Mouse (Mus musculus) adrenal gland, postnatal 25 days (tissue): ENCODE results near the gene Kremen2. TPM values are rescaled to one million over a fixed set of nuclear protein-coding genes. Genes with fewer than 3 reads are reported as not detected.

ENCODE experiments used
- DNase-seq: peaks from one replicate; pipeline ENCODE4 v3.0.0; 2021; ENCODE audit warnings: mixed read lengths
- total RNA-seq: library from RNA; stranded (reverse); gene quantifications from 2 replicates; pipeline ENCODE4 v1.2.3, GENCODE M21; 2021

The Kremen2 gene
- total RNA-seq, 1 experiment from 2014 or later, result not detected

- DNase-seq, result no peak
Observed at GRCm38 (mm10) chr17:23758801-23759200, 13.2 kb upstream of the Kremen2 start.

DNA sequence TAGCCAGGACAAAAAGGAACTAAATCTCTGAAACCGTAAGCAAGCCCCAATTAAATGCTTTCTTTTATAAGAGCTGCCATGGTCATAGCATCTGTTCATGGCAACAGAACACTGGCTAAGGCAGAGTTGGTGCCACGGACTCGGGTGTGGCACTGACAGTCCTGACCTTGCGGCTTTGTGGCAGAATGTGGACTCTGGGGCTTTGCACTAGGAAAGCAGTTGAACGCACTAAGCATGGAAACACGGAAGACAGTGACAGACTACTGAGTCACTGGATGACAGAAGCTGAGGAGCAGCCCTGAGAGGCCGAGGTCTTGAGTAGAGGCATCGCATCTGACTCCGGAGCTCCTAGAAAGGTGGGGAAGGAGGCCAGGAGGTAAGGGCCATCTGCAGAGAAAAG lies 11.9 kb upstream of the Kremen2 start:
- no peak for DNase-seq

DNA sequence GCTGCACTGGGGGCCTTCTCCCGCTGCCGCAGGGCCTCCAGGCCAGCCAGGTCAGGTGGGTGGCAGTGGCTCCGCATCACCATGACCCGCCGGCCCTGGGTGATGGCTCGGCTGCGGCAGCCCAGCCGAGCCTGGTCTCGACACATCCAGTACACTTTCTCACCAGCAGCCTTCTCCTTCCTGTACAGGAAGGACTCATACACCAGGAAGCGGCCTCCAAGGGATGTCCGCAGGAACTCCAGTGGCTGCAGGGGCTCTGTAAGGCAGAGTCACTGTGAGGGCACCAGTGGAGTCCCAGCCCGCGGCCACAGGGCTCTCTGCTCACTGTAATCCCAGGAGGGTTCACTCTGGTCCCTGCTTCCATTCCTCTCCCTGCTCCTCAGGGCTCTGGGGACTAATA lies 10.1 kb upstream of the Kremen2 start:
- no peak for DNase-seq

DNA sequence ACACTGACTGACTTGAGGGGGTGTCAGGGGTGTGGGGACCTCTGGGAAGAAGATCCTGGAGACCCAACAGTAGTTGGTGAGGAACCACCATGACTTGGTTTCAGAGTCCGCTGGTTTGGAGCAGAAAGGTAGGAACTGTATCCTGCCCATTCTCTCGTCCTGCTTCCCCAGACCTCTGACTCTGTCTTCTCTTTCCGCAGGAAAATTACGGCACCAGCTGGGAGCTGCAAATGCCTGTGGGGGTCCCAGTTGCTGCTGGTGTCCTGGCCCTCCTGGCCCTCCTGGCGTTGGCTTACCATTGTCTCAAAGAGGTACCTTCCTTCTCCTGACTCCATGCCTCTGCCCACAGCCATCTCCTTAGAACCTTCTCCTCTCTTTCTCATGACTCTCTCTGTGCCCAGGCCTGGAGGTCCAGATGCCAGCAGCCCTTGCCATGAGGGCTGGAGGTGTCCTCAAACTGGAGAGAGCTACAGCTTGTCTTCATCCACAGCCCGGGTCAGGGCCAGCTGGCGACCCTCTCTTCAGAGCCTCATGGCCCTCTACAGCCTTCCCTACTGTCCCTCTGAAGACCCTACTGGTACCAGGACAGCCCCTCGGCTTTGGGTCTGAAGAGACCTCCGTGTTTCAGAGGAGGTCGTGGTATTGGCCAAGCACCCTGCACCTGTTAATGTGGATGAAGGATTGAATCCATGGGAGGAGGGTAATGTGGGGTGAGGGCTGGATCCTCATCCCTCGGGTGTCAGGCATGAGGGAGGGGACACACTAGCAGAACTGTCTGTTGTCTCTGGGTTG lies 4.0 kb upstream of the Kremen2 start:
- no peak for DNase-seq

DNA sequence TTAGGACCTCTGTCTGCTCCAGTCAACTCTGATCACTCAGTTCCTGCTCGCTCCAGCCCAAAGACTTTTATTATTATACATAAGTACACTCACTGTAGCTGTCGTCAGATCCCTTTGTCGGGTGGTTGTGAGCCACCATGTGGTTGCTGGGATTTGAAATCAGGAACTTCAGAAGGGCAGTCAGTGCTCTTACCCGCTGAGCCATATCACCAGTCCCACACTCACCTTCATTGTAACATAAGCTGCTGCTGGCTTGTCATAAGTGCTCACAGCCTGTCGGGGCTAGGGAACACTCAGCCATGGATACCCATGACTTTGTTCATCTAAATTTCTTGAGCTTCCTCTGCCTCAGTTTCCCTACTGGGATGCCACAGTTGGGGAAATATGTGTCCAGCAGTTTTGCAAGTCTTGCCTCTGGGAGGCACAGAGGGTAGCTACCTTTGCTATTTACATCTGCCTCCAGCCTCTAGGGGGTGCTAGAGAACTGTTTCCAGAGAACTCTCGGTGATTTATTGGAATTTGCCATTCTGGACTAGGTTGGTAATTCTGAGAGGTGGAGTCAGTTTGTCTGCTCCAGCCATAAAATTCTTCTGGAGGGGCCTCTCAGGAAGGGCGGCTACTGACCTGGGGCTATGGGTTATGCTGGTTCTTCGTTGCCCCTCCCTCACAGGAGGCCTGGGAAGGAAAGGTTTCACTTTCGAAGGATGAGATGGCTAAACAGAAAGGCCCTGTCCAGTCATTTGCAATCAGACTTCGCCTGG lies 3.2 kb upstream of the Kremen2 start:
- DNase-seq, result peak; percentile 38

DNA sequence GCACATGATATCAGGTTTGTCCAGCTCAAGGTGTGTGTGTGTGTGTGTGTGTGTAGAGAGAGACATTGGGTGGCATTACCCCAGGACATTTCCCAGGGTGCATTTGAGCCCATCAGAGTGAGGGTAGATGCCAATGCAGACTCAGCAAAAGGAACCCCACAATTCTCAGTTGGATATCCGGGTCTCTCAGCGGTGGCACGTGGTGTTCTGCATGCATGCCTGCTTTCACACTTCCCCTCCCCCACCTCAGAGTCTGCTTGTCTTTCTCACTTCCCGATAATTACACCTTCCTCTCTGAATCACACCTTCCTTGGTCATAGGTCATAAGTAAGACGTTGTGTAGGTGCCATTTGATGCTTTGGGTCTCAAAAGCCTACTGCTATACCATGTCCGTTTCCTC lies 2.4 kb upstream of the Kremen2 start:
- DNase-seq, result no peak

- no peak for DNase-seq
Observed at GRCm38 (mm10) chr17:23747471-23747870, 1.8 kb upstream of the Kremen2 start.

DNA sequence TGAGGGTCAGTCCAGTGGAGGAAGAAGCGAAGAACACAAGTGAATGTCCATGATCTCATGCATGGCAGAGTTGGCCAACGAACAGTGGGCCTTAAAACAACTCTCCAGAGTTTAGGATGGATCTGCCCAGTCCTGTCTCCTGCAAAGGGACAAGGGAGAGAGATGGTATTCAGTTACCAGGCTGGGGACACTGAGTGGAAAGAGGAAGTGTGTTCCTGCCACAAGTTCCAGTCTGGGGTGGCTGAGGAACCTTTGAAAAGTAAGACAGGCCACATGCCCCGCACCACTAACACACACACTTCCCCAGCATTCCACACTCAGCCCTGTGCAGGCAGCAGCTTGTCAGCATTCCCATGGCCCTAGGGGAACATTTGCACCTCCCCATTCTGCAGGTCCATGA lies 1.1 kb upstream of the Kremen2 start:
- DNase-seq, result no peak

DNA sequence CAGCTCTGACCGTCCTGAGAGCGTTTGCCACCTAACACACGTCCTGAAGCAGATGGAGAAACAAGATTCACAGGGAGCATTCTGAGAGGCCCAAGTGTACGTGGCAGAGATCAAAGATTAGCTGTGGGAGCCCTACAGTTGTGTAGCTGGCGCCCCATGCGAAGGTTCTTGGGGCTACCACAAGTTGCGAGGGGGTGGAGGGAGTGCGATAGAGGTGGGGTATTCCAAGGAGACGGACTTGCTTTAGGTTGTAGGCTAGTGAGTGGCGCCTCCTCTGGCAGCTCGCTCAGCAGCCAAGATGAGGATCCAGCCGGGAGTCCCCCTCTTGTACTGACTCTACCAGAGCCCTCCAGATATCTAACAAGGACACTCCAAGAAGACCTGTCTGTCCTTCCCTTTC lies 678 bp upstream of the Kremen2 start:
- DNase-seq, result no peak

DNA sequence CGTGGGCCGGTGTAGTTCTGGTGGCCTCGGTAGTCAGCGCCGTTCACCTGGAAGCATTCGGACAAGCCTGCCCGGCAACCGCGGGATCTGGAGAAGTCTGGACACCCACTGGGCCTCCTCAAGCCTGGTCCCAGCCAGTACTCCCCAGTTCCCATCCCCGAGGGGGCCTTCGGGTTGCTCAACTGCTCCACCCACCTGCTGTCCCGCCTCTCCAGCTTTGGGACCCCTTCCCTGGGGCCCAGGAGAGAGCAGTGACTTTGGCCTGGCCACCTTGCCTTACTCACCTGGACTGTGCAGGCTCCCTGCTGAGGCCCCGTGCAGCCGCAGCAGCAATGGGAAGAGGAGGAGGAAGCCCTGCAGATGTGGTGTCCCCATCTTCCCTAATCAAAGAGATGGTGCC lies 982 bp downstream of the Kremen2 start:
- DNase-seq, result no peak

DNA sequence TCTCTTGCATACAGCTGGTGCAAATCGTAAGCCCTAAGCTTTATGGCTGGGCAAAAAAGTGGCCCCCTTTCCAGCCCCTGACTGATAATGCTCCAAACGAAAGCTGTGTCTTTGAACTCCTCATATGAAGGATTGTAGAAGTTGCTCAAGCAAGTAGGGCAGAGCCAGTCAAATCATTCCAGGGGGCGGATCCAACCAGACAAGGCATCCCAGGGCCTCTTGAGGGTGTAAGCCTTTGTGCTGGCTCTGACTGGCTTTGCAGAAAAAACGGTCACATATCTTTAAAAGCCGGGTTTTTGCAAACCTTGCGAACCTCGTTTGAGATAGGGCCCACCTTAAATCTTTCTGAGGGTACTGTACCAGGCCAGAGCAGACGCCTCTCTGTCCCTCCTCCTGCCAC lies 1.6 kb downstream of the Kremen2 start:
- DNase-seq, result no peak

- no peak for DNase-seq
Observed at GRCm38 (mm10) chr17:23742941-23743340, 2.7 kb downstream of the Kremen2 start.

- DNase-seq, result peak; percentile 37
Observed at GRCm38 (mm10) chr17:23742210-23742793, 3.3 kb downstream of the Kremen2 start.

- DNase-seq, result no peak
Observed at GRCm38 (mm10) chr17:23741359-23742209, 4.0 kb downstream of the Kremen2 start.

- DNase-seq, result no peak
Observed at GRCm38 (mm10) chr17:23740598-23741021, 5.0 kb downstream of the Kremen2 start, which contains the start of gene Paqr4. TSS of gene Paqr4 (minus strand) at chr17:23740867.

GRCm38 (mm10) chr17:23740136-23740584 lies 5.5 kb downstream of the Kremen2 start:
- peak; percentile 90 for DNase-seq

GRCm38 (mm10) chr17:23739202-23740135 lies 6.2 kb downstream of the Kremen2 start:
- no peak for DNase-seq

GRCm38 (mm10) chr17:23738836-23739201 lies 6.8 kb downstream of the Kremen2 start:
- no peak for DNase-seq

DNA sequence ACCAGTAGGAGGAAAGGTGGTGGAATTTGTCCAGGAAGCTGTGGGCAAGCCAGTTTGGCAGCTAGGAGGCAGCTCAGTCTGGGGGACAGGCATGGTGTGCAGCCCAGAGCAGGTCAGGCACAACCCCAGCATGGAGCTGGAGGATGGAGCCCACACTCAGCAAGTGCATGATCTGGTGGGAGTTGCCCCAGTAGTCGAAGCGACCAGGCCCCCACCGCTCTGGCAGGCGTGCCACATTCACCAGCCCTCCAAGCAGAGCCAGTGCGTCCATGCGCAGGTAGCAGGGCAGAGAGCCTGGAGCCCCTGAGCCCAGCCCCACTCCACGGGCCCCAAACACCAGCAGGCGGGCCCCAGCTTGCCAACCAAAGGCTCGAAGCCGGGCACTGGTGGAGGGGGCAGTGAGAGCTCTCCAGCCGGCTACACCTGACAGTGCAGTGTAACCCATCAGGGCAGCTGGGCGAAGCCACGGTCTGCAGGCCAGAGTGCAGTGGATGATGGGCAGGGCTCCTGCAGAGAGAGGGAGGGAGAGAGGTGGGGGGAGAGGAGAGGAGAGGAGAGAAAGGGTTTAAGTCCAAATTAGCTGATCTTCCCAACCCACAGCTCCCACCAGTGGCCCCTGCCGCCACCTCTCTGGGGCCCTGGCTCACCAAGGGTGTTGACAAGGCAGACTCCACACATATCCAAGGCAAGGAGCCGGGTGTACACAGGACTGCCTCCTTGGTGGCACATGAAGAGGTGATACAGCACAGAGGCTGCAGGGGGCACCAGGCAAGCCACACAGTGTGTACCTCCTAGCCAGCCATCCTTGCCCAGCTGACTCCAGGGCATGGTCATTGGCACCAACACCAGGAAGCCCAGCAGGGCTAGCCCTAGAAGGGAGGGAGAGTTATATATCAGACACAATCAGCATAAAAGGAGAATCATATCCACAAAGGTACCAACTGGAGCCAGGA lies 7.9 kb downstream of the Kremen2 start:
- DNase-seq, result no peak

GRCm38 (mm10) chr17:23734341-23734740 lies 11.3 kb downstream of the Kremen2 start:
- no peak for DNase-seq
